Mouse (Mus musculus): ENCODE measurements around the gene Zfp219.

DNA sequence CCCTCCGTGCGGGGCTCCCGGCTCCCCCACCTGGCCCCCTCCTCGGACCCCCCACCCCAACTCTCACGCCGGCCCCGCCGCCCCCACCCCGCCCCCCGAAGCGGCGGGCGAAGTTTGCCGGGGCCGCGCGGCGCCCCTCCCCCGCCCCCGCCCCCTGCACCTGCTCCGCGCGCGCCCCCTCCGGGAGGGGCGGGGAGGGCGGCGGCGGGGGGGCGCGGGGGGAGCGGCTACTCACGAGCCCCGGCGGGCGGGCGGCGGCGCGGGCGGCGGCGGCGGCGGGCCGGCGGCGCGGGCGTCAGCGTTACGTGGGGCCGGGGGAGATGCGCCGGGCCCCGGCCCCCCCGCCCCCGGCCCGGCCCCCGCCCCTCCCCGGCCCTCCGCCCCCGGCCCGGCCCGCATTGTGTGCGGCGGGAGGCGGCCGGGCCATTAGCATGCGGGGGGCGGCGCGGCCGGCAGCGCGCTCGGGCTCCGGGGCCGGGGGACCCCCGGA, 6.2 kb downstream of the Zfp219 start:
- TF ChIP-seq CTCF (IDR thresholded peaks at IDR 0.05; ENCODE audit: control insufficient read depth, insufficient read depth, low read length) (no peak), POLR2A (IDR thresholded peaks at IDR 0.05; ENCODE audit: borderline replicate concordance, control insufficient read depth, low read depth, low read length) (no peak)

Data from bone marrow, adult 2 months (tissue).